17 mouse cellular contexts compared by ENCODE assay signal in genomic region chr10:39967512-39967911, GRCm38 (mm10). TPM values are rescaled to one million over a fixed set of nuclear protein-coding genes. Genes with fewer than 3 reads are reported as not detected.
DNase-seq lines count a peak whose midpoint lies in the region; ATAC-seq and TF ChIP-seq lines count a peak whose summit lies in the region.
"Had no signal": no experiment of that assay in that cellular context is flagged by ENCODE, and none has a peak within 500 bp of the region (broad histone marks: within the 10 kb centered on the region; RNA-seq: fewer than 3 reads in every experiment).

No protein-coding gene starts in this region.

- ATAC-seq in heart, embryonic 11.5 days (replicated peaks; ENCODE audit: insufficient number of reproducible peaks, low FRiP score, low TSS enrichment) = no peak
- no peak for ATAC-seq in neural tube, embryonic 11.5 days (ENCODE audit: insufficient read depth, low FRiP score, low TSS enrichment)
- ATAC-seq in neural tube, embryonic 15.5 days (ENCODE audit: low FRiP score) = no peak

- H3K9ac ChIP-seq in heart, embryonic 11.5 days (ENCODE audit: low read depth, low read length) = no peak overlapping the region
- H3K9ac ChIP-seq in neural tube, embryonic 11.5 days (ENCODE audit: low read length) = no peak overlapping the region
- no peak overlapping the region for H3K9ac ChIP-seq in neural tube, embryonic 15.5 days (replicated peaks)
- H3K9ac ChIP-seq: limb, embryonic 13.5 days had no signal

- H3K4me3 ChIP-seq in heart, embryonic 11.5 days (ENCODE audit: low read depth, low read length) = no peak overlapping the region
- H3K4me3 ChIP-seq in neural tube, embryonic 11.5 days (ENCODE audit: low read depth, low read length) = no peak overlapping the region
- no peak overlapping the region for H3K4me3 ChIP-seq in neural tube, embryonic 15.5 days (replicated peaks)
- H3K4me3 ChIP-seq in cerebellum, adult 2 months (replicated peaks; ENCODE audit: insufficient read depth, low read depth, low read length) = no peak overlapping the region
- H3K4me3 ChIP-seq: limb, embryonic 13.5 days; midbrain, embryonic 10.5 days had no signal

- intact Hi-C loops in heart, postnatal 10 days (cut with DNase I) = no loop called here

- TF ChIP-seq CTCF in cerebellum, adult 2 months (IDR thresholded peaks at IDR 0.05; ENCODE audit: borderline replicate concordance, insufficient read depth, low read depth, low read length) = no peak

- WGBS in heart, embryonic 11.5 days (ENCODE audit: insufficient replicate concordance) = 83% methylated on average over 3 of the region's 3 CpGs
- WGBS in neural tube, embryonic 11.5 days = 85% methylated on average over 3 of the region's 3 CpGs
- 85% methylated on average over 3 of the region's 3 CpGs for WGBS in neural tube, embryonic 15.5 days
- 88% methylated on average over 3 of the region's 3 CpGs for WGBS in cerebellum, adult 2 months

- H3K4me1 ChIP-seq in heart, embryonic 11.5 days (ENCODE audit: control insufficient read depth, insufficient read depth, low read length) = no peaks in the 10 kb centered on the region
- no peaks in the 10 kb centered on the region for H3K4me1 ChIP-seq in neural tube, embryonic 11.5 days (ENCODE audit: control insufficient read depth, insufficient read depth, low read length)
- H3K4me1 ChIP-seq in neural tube, embryonic 15.5 days = no peaks in the 10 kb centered on the region
- no peaks in the 10 kb centered on the region for H3K4me1 ChIP-seq in cerebellum, adult 2 months (ENCODE audit: control insufficient read depth, insufficient read depth, low read length)
- H3K4me1 ChIP-seq: limb, embryonic 13.5 days; midbrain, embryonic 10.5 days had no signal

- H3K27me3 ChIP-seq in heart, embryonic 11.5 days (ENCODE audit: control insufficient read depth, insufficient read depth, low read length) = no peaks in the 10 kb centered on the region
- no peaks in the 10 kb centered on the region for H3K27me3 ChIP-seq in neural tube, embryonic 11.5 days (ENCODE audit: control insufficient read depth, insufficient read depth, low read length)
- H3K27me3 ChIP-seq in neural tube, embryonic 15.5 days (replicated peaks) = no peaks in the 10 kb centered on the region
- no peaks in the 10 kb centered on the region for H3K27me3 ChIP-seq in cerebellum, adult 2 months (ENCODE audit: control insufficient read depth, insufficient read depth, low read length)
- H3K27me3 ChIP-seq: limb, embryonic 13.5 days had no signal

- no peak for TF ChIP-seq POLR2A in cerebellum, adult 2 months (IDR thresholded peaks at IDR 0.05; ENCODE audit: borderline replicate concordance, insufficient read depth, low read length)

- no peak overlapping the region for H3K27ac ChIP-seq in heart, embryonic 11.5 days (ENCODE audit: low read depth, low read length)
- H3K27ac ChIP-seq in neural tube, embryonic 11.5 days (ENCODE audit: low read depth, low read length) = no peak overlapping the region
- no peak overlapping the region for H3K27ac ChIP-seq in neural tube, embryonic 15.5 days (replicated peaks)
- H3K27ac ChIP-seq in cerebellum, adult 2 months (ENCODE audit: insufficient read depth, low read length) = no peak overlapping the region
- H3K27ac ChIP-seq: limb, embryonic 13.5 days; midbrain, embryonic 10.5 days had no signal

- no peak overlapping the region for H3K4me2 ChIP-seq in heart, embryonic 11.5 days
- H3K4me2 ChIP-seq in neural tube, embryonic 11.5 days (ENCODE audit: low read depth) = no peak overlapping the region
- H3K4me2 ChIP-seq in neural tube, embryonic 15.5 days = no peak overlapping the region
- H3K4me2 ChIP-seq: limb, embryonic 13.5 days had no signal

- no peaks in the 10 kb centered on the region for H3K36me3 ChIP-seq in heart, embryonic 11.5 days (ENCODE audit: control insufficient read depth, insufficient read depth, low read length)
- H3K36me3 ChIP-seq in neural tube, embryonic 11.5 days (ENCODE audit: control insufficient read depth, insufficient read depth, low read length) = no peaks in the 10 kb centered on the region
- no peaks in the 10 kb centered on the region for H3K36me3 ChIP-seq in neural tube, embryonic 15.5 days
- H3K36me3 ChIP-seq: limb, embryonic 13.5 days; midbrain, embryonic 10.5 days had no signal

- DNase-seq in heart, postnatal 10 days = peak; percentile 31 to 55
- peak; percentile 12 for DNase-seq in neural tube, embryonic 11.5 days (ENCODE audit: low spot score)
- DNase-seq in embryo, embryonic 11.5 days (ENCODE audit: low read depth, low spot score) = peak; percentile 23
- no peak for DNase-seq in right cerebral cortex, postnatal 25 days
- no peak for DNase-seq in layer of hippocampus, postnatal 36 days
- DNase-seq in cerebellum, adult 2 months = no peak
- DNase-seq: cerebellum, adult 11 months; lung, adult 2 months; right cerebral cortex, postnatal 4 days; thymus, postnatal 25 days had no signal

- no peaks in the 10 kb centered on the region for H3K9me3 ChIP-seq in heart, embryonic 11.5 days (replicated peaks; ENCODE audit: control insufficient read depth, low read length)
- no peaks in the 10 kb centered on the region for H3K9me3 ChIP-seq in neural tube, embryonic 11.5 days (ENCODE audit: control insufficient read depth, low read length)
- no peaks in the 10 kb centered on the region for H3K9me3 ChIP-seq in neural tube, embryonic 15.5 days (replicated peaks)
- H3K9me3 ChIP-seq: limb, embryonic 13.5 days; midbrain, embryonic 10.5 days had no signal

RNA-seq across cellular contexts. Expression of gene Mfsd4b3, which starts 7.6 kb away (rescaled TPM):
- total RNA-seq in heart, postnatal 10 days (2021) = 1 to 10 TPM in 1 of 2 experiments, under 1 TPM in 1; 0.93 to 1.6 TPM
- polyA plus RNA-seq in heart, embryonic 11.5 days (2014; fragmentation: Nextera tagmentation; extraction: Ambion mirVana) = 0.31 and 0.94 TPM in 2 replicates
- polyA plus RNA-seq in neural tube, embryonic 11.5 days (2014; fragmentation: Nextera tagmentation; extraction: Ambion mirVana) = not detected in 2 replicates
- polyA plus RNA-seq in neural tube, embryonic 15.5 days (2015; fragmentation: Nextera tagmentation; extraction: Ambion mirVana) = 0.22 TPM in 1 of 2 replicates, not detected in the other
- not detected for total RNA-seq in layer of hippocampus, postnatal 36 days (2021)
- polyA plus RNA-seq in cerebellum, adult 2 months (2012; rRNA removed) = 0.07 and 0.13 TPM in 2 replicates

RNA-seq across cellular contexts. Expression of gene Mfsd4b5, which starts 18.9 kb away (rescaled TPM):
- under 1 TPM; 0.30 to 0.50 TPM for total RNA-seq in heart, postnatal 10 days (2021)
- 0.07 TPM in 1 of 2 replicates, not detected in the other for polyA plus RNA-seq in heart, embryonic 11.5 days (2014; fragmentation: Nextera tagmentation; extraction: Ambion mirVana)
- 0.08 and 0.22 TPM in 2 replicates for polyA plus RNA-seq in neural tube, embryonic 11.5 days (2014; fragmentation: Nextera tagmentation; extraction: Ambion mirVana)
- polyA plus RNA-seq in neural tube, embryonic 15.5 days (2015; fragmentation: Nextera tagmentation; extraction: Ambion mirVana) = 0.10 TPM in 1 of 2 replicates, not detected in the other
- total RNA-seq in layer of hippocampus, postnatal 36 days (2021) = under 1 TPM; 0.38 to 0.57 TPM
- polyA plus RNA-seq in cerebellum, adult 2 months (2012; rRNA removed) = 0.08 and 0.13 TPM in 2 replicates
- polyA plus RNA-seq: midbrain, embryonic 10.5 days had no signal

RNA-seq across cellular contexts. Expression of gene Mfsd4b2, which starts 40.8 kb away (rescaled TPM):
- under 1 TPM; 0.14 to 0.20 TPM for total RNA-seq in heart, postnatal 10 days (2021)
- polyA plus RNA-seq in heart, embryonic 11.5 days (2014; fragmentation: Nextera tagmentation; extraction: Ambion mirVana) = not detected in 2 replicates
- not detected in 2 replicates for polyA plus RNA-seq in neural tube, embryonic 11.5 days (2014; fragmentation: Nextera tagmentation; extraction: Ambion mirVana)
- not detected in 2 replicates for polyA plus RNA-seq in neural tube, embryonic 15.5 days (2015; fragmentation: Nextera tagmentation; extraction: Ambion mirVana)
- total RNA-seq in layer of hippocampus, postnatal 36 days (2021) = under 1 TPM; 0.45 to 0.56 TPM
- polyA plus RNA-seq in cerebellum, adult 2 months (2012; rRNA removed) = not detected in 2 replicates
- total RNA-seq: heart, postnatal 25 days had no signal
- polyA plus RNA-seq: C2C12; kidney, embryonic 16.5 days; limb, embryonic 13.5 days; lung, adult 2 months; midbrain, embryonic 10.5 days had no signal

RNA-seq across cellular contexts. Expression of gene Mfsd4b1, which starts 57.6 kb away (rescaled TPM):
- 1 to 10 TPM; 1.7 to 1.9 TPM for total RNA-seq in heart, postnatal 10 days (2021)
- 0.11 and 0.32 TPM in 2 replicates for polyA plus RNA-seq in heart, embryonic 11.5 days (2014; fragmentation: Nextera tagmentation; extraction: Ambion mirVana)
- polyA plus RNA-seq in neural tube, embryonic 11.5 days (2014; fragmentation: Nextera tagmentation; extraction: Ambion mirVana) = not detected in 2 replicates
- 0.28 and 0.70 TPM in 2 replicates for polyA plus RNA-seq in neural tube, embryonic 15.5 days (2015; fragmentation: Nextera tagmentation; extraction: Ambion mirVana)
- 1 to 10 TPM in 1 of 2 experiments, under 1 TPM in 1; 0.67 to 1.2 TPM for total RNA-seq in layer of hippocampus, postnatal 36 days (2021)
- polyA plus RNA-seq in cerebellum, adult 2 months (2012; rRNA removed) = 0.62 and 0.69 TPM in 2 replicates
- polyA plus RNA-seq: C2C12; midbrain, embryonic 10.5 days had no signal

Comparison
In these comparisons a context has a peak if more than half of its experiments do, and no peak if none do; other contexts are left out.
1. DNase-seq: peak in heart, postnatal 10 days (2 of 2), neural tube, embryonic 11.5 days (single experiment) and embryo, embryonic 11.5 days (single experiment); none in right cerebral cortex, postnatal 25 days (single experiment), layer of hippocampus, postnatal 36 days (0 of 2) and cerebellum, adult 2 months (0 of 2).